Mouse (Mus musculus) heart, adult 2 months (tissue): ENCODE measurements around the gene Selenof.

ENCODE experiments used
- CTCF ChIP-seq: fragments of 200-600 bp; IDR thresholded peaks from 2 replicates; pipeline ENCODE4 v1.8.1; 2022; ENCODE audit warnings: antibody characterized with exemption, mild to moderate bottlenecking, moderate library complexity
- EP300 ChIP-seq: fragments of 200-500 bp; IDR thresholded peaks from 2 replicates; pipeline ENCODE4 v1.6.1; 2011; ENCODE audit warnings: low read depth, low read length, control low read depth; ENCODE audit not compliant: insufficient read depth
- POLR2A ChIP-seq: fragments of 200-500 bp; IDR thresholded peaks from 2 replicates; pipeline ENCODE4 v1.6.1; 2011; ENCODE audit warnings: mild to moderate bottlenecking, low read depth, low read length, control low read depth; ENCODE audit not compliant: insufficient read depth

- TF ChIP-seq CTCF (no peak), EP300 (no peak), POLR2A (no peak)
These were observed 25.0 kb upstream of the Selenof start for GRCm38 (mm10) chr3:144545152-144545551.
